Mouse (Mus musculus) neural tube, embryonic 15.5 days (tissue): ENCODE results near the gene Bbc3. TPM values are rescaled to one million over a fixed set of nuclear protein-coding genes. Genes with fewer than 3 reads are reported as not detected.
A peak's percentile ranks its signal among the peaks of the same experiment; 100 is the strongest.
"Not testable (repeated sequence)": the region's sequence is repeated elsewhere in the genome, so short reads cannot be mapped to it uniquely, and the experiment has no call there.

Source experiments
- ATAC-seq: fragments of 200-750 bp; cut with Nextera tagmentation; 2 replicates; pipeline ENCODE4 v1.8.0; 2017; ENCODE audit warnings: mild to moderate bottlenecking, moderate TSS enrichment, moderate library complexity; ENCODE audit not compliant: low FRiP score
- H3K27ac ChIP-seq: fragments of 300-500 bp; sonication (generic); replicated peaks from 2 replicates; pipeline ENCODE4 v1.5.1; 2015; ENCODE audit warnings: mild to moderate bottlenecking, inconsistent platforms
- H3K27me3 ChIP-seq: fragments of 300-500 bp; sonication (generic); replicated peaks from 2 replicates; pipeline ENCODE4 v1.6.1; 2015; ENCODE audit warnings: inconsistent platforms
- H3K36me3 ChIP-seq: fragments of 300-500 bp; sonication (generic); 2 replicates; pipeline ENCODE4 v1.6.1; 2015; ENCODE audit warnings: inconsistent platforms
- H3K4me1 ChIP-seq: fragments of 300-500 bp; sonication (generic); 2 replicates; pipeline ENCODE4 v1.6.1; 2015; ENCODE audit warnings: inconsistent platforms
- H3K4me2 ChIP-seq: fragments of 300-500 bp; sonication (generic); 2 replicates; pipeline ENCODE4 v1.6.1; 2015; ENCODE audit warnings: inconsistent platforms, mild to moderate bottlenecking, moderate library complexity
- H3K4me3 ChIP-seq: fragments of 300-500 bp; sonication (generic); replicated peaks from 2 replicates; pipeline ENCODE4 v1.5.1; 2015; ENCODE audit warnings: mild to moderate bottlenecking, inconsistent platforms
- H3K9ac ChIP-seq: fragments of 300-500 bp; sonication (generic); replicated peaks from 2 replicates; pipeline ENCODE4 v1.6.1; 2015; ENCODE audit warnings: mild to moderate bottlenecking, inconsistent platforms
- H3K9me3 ChIP-seq: fragments of 300-500 bp; sonication (generic); replicated peaks from 2 replicates; pipeline ENCODE4 v1.6.1; 2016; ENCODE audit warnings: inconsistent platforms
- WGBS: fragments of 180-500 bp; shearing (Covaris S2); methylation state at CpG from one replicate; pipeline ENCODE4 v1.1.7; 2015; ENCODE audit warnings: mixed read lengths; 5-methylcytosine and 5-hydroxymethylcytosine counted together
- polyA plus RNA-seq: library from polyadenylated mRNA; unstranded; fragments of >200 nt; fragmentation: Nextera tagmentation; extraction: Ambion mirVana; gene quantifications from 2 replicates; pipeline ENCODE4 v1.2.1, GENCODE M21; 2015

Bbc3 gene
- polyA plus RNA-seq, 1 experiment from 2014 or later, result 27.5 TPM

DNA sequence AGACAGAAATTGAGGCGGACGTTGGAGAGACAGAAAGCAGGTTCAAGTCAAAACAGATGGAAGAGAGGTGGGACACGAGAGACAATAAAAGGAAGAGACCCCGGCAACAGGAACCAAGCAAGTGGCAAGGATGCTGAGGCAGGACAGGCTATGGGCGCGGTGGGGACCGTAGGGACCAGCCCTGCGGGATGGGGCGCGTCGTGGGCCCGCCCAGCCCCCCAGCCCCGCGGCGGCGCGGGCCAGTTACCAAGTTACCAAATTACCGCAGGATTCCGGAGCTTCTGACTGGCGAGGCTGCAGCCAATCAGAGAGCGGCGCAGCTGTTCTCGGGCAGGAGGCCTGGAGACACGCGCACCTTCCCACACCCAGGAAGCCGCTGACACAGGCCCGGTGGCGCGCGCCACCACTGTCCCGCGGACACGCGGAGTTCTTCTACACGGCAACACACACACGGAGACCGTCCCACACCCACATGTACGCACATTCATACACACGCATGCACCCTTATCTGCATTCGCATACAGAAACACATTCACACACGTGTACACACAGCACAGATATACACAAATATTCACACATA, 12.8 kb upstream of the Bbc3 start:
- Histone ChIP-seq H3K4me3 (peak overlapping the region; percentile 52), H3K9me3 (no peaks in the 10 kb centered on the region), H3K27me3 (no peaks in the 10 kb centered on the region), H3K4me2 (peak overlapping the region; percentile 97), H3K4me1 (peaks cover 48% of the 10 kb centered on the region), H3K27ac (peak overlapping the region; percentile 87), H3K9ac (peak overlapping the region; percentile 50), H3K36me3 (no peaks in the 10 kb centered on the region)
- WGBS, result 2% methylated on average over 41 of the region's 41 CpGs
- ATAC-seq, result peak; percentile 46

DNA sequence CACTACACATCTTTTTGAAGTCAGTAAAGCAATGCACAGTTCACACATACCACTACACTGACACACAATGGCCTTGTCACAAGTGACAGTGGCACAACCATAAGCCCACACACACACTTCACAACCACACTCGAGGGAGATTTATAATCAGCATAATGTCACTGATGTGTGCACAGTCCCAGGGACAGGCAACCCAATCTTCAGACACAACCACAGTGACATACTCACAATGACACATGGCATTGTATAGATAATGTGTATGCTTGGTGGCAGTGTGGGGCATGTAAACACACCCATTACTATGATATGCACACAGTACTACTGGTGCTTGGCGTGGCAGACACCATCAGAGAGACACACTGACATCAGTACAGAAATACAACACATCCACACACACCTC, 12.0 kb upstream of the Bbc3 start:
- no peak for ATAC-seq

DNA sequence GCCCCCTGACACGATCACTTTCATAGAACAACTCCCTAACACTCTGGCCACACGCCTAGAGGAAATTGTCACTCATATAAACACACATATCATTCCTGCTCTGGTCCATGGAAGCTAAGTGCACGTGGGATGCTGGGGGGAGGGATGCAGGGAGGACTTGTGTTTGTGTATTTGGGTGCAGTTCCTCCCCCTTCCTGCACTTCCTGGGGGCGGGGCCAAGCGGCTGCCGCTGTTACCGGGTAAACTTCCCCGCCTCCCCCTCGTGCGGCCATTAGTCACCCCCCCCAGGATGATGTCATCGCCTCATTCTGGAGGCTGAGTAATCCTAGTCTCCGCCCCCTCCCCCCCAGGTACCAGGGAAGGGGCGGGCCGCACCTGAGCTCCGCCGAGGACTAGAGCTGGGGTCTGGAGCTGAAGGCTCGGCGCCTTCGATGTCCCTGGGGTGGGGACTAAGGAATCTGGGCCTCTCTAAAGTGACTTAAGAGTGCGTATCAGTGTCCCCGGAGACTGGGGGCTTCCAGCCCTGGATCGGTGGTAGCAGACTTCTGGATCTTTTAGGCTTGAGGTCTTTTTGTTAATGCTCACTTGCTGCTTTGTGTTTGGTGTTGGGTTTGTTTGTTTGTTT, 11.3 kb upstream of the Bbc3 start:
- peak; percentile 21 for ATAC-seq
- Histone ChIP-seq H3K36me3 (no peaks in the 10 kb centered on the region), H3K4me3 (peak overlapping the region; percentile 38), H3K4me1 (peaks cover 48% of the 10 kb centered on the region), H3K27me3 (no peaks in the 10 kb centered on the region), H3K9me3 (no peaks in the 10 kb centered on the region), H3K9ac (peak overlapping the region; percentile 48), H3K4me2 (peak overlapping the region; percentile 97), H3K27ac (peak overlapping the region; percentile 78)
- WGBS, result 1% methylated on average over 22 of the region's 22 CpGs

More for the DNA sequence above, 12.0 kb upstream of the Bbc3 start:
- peaks cover 48% of the 10 kb centered on the region for H3K4me1 ChIP-seq
- H3K27ac ChIP-seq, result peak overlapping the region; percentile 78; the same call in 1 of the 2 replicates
- no peaks in the 10 kb centered on the region for H3K9me3 ChIP-seq
- H3K4me2 ChIP-seq, result peak overlapping the region; percentile 97
- no peak overlapping the region for H3K9ac ChIP-seq
- no peak overlapping the region for H3K4me3 ChIP-seq
- no peaks in the 10 kb centered on the region for H3K27me3 ChIP-seq
- H3K36me3 ChIP-seq, result no peaks in the 10 kb centered on the region
- WGBS, result 54% methylated on average over 2 of the region's 2 CpGs

DNA sequence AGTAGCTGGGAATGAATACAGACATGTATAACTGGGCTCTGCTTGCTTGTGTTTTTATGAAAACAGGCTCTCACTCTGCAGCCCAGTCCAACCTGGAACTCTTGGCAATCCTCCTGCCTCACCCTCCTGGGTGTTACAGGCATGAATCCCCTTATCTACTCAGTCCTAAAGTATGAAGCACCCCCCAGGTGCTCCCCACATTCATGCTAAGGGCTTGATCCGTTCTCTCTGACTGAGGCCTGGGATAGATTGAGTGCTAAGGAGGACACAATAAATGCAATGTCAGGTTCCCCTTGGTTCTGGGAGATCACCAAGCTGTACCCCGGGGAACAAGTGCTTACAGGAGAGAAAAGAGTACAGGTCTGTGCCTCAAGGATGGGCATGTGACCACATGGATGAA, 10.6 kb upstream of the Bbc3 start:
- H3K4me2 ChIP-seq, result peak overlapping the region; percentile 97; the same call in 1 of the 2 replicates
- ATAC-seq, result no peak
- no peaks in the 10 kb centered on the region for H3K27me3 ChIP-seq
- no peaks in the 10 kb centered on the region for H3K36me3 ChIP-seq
- H3K27ac ChIP-seq, result peak overlapping the region; percentile 78
- peaks cover 48% of the 10 kb centered on the region for H3K4me1 ChIP-seq
- H3K9ac ChIP-seq, result no peak overlapping the region
- H3K4me3 ChIP-seq, result no peak overlapping the region
- 63% methylated on average over 2 of the region's 2 CpGs for WGBS
- no peaks in the 10 kb centered on the region for H3K9me3 ChIP-seq

DNA sequence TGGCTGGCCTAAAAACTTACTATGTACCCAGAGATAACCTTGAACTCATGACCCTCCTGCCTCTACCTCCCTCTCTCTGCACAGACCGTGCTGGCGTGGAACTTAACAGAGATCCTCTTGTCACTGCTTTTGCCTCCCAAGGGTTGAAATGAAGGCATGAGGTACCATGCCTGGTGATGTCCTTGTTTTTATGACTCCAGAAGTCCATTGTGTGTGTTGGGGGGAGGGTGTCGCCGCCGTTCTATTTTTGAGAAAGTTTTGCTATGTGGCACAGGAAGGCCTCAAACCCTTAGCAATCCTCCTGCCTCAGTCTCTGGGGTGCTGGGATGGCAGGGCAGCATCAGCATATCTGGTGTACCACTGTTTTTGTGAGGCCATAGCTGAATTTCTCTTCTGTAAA, 9.3 kb upstream of the Bbc3 start:
- peaks cover 48% of the 10 kb centered on the region for H3K4me1 ChIP-seq
- H3K9me3 ChIP-seq, result no peaks in the 10 kb centered on the region
- H3K4me3 ChIP-seq, result peak overlapping the region; percentile 55
- peak overlapping the region; percentile 90 for H3K4me2 ChIP-seq
- no peaks in the 10 kb centered on the region for H3K36me3 ChIP-seq
- peak overlapping the region; percentile 50 for H3K9ac ChIP-seq
- peak overlapping the region; percentile 80 for H3K27ac ChIP-seq
- 63% methylated on average over 5 of the region's 5 CpGs for WGBS
- H3K27me3 ChIP-seq, result no peaks in the 10 kb centered on the region
- ATAC-seq, result no peak

DNA sequence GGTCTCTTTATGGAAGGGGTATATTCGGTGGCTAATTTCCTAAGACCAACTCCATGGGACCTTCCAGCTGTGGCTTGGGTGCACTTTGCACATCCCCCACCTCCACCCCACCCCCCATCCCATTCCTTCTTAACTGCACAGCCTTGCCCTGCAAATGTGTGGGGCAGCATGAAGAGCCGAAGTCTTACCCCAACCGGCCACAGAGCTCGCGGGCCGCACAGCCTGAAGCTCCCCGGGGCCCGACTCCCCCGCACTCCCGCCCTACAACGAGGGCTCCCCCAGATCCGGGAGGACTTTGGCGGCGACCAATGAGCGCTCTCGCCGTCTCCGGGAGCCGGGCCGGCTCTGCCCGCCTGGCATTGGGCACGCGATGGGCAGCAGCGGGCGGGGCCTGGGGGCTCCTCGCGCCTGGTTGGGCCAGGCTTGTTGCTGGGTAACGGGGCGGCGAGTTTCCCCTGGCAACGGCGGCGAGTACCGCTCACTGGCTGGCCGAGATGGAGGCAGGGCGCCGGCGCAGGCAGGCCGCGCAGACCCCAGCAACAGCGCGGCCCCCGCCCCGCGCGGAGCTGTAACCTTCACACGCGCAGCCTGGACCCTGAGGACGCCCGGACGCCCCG, 8.7 kb upstream of the Bbc3 start:
- no peaks in the 10 kb centered on the region for H3K36me3 ChIP-seq
- peak overlapping the region; percentile 80 for H3K27ac ChIP-seq
- peaks cover 46% of the 10 kb centered on the region for H3K4me1 ChIP-seq
- H3K9ac ChIP-seq, result peak overlapping the region; percentile 50
- peak overlapping the region; percentile 90 for H3K4me2 ChIP-seq
- H3K4me3 ChIP-seq, result peak overlapping the region; percentile 55
- no peaks in the 10 kb centered on the region for H3K9me3 ChIP-seq
- under 1% methylated on average over 48 of the region's 52 CpGs for WGBS
- ATAC-seq, result peak; percentile 92
- H3K27me3 ChIP-seq, result no peaks in the 10 kb centered on the region

DNA sequence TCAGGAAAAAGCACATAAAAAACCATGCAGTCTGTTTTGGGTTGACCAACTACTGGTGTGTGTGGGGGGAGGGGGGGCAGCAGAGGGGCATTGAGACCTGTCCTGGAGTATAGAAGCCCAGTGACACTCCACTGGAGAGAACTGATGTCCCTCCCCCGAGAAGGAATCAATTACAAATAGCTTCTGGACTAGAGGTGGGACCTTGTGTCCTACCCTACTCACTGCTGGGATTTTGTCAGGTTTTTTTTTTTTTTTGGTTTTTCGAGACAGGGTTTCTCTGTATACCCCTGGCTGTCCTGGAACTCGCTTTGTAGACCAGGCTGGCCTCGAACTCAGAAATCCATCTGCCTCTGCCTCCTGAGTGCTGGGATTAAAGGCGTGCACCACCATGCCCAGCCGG, 1.1 kb upstream of the Bbc3 start:
- H3K9ac ChIP-seq, H3K9me3 ChIP-seq, H3K4me3 ChIP-seq, H3K27ac ChIP-seq, H3K27me3 ChIP-seq, H3K4me2 ChIP-seq, ATAC-seq, H3K36me3 ChIP-seq: not testable (repeated sequence)
- 84% methylated on average over 6 of the region's 6 CpGs for WGBS
- peaks cover 34% of the 10 kb centered on the region for H3K4me1 ChIP-seq

DNA sequence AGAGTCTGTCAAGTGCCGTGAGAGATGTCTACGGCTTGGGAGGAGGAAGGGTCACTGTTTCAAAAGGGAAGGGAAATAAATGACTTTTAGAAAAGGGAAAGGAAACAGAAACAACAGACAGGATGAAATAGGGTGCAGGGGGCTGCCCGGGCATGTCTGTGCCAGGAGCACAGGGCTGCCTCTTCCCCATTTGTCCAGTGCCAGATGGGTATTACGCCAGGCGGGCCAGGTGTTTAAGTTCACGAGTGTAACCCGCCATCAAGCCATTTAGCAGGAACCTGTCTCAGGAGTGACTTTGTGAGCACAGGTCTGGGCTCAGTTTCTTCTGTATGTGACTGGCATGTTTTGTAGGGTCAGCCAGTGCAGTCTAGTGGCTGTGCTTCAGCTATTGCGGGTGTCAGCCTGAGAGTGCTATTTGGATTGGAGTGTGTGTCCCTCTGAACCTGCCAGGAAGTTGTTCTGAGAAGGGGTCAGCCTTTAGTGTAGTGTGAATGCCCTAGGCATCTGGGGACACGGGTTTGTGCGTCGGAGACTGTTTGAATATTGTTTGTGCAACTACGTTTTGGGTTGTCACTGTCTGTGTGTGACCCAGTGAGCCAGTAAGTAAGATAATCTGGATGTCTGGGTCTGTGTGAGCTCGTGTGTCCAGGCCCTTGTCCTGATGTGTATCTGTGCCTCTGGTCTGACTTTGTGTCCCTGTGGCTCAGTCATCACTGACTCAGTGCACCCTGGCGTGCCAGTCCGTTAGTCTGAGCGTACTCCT, 543 bp downstream of the Bbc3 start:
- H3K27me3 ChIP-seq, result no peaks in the 10 kb centered on the region
- no peaks in the 10 kb centered on the region for H3K36me3 ChIP-seq
- peak overlapping the region; percentile 91 for H3K27ac ChIP-seq
- peak overlapping the region; percentile 71; the same call in 1 of the 2 replicates for H3K9ac ChIP-seq
- ATAC-seq, result no peak
- WGBS, result 39% methylated on average over 16 of the region's 16 CpGs
- H3K4me1 ChIP-seq, result peaks cover 49% of the 10 kb centered on the region
- H3K4me2 ChIP-seq, result peak overlapping the region; percentile 95
- H3K9me3 ChIP-seq, result no peaks in the 10 kb centered on the region
- peak overlapping the region; percentile 69 for H3K4me3 ChIP-seq

DNA sequence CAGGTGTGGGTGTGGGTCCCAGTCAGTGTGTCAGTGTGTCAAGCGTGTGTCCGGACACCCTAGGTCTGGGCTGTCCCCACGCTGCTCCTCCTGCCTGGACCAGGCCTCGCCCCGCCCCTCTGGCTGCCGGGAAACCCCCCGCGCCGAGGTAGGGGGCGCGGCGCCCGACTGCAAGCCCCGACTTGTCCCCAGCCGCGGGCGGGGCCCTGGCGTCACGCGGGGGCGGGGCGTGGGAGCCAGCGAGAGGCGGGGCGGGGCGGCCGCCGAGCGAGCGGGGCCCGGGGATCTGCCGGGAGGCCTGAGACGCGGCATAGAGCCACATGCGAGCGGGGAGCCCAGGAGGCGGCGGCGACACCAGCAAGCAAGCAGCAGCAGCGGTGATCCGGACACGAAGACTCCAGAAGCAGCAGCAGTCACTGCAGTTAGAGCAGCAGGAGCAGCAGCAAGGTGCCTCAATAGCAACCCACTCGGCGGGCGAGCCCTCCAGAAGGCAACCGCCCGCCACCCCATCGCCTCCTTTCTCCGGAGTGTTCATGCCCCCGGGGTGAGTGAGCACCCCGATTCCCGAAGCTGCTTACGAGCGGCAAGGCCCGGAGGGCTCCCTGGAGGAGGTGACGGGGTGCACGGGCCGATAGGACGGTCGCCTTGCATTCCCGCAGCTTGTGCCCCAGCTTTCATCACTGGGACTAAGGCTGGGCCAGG, 1.3 kb downstream of the Bbc3 start:
- H3K27ac ChIP-seq, result peak overlapping the region; percentile 91
- peak overlapping the region; percentile 69 for H3K4me3 ChIP-seq
- H3K4me1 ChIP-seq, result peaks cover 55% of the 10 kb centered on the region
- peak; percentile 29 for ATAC-seq
- under 1% methylated on average over 61 of the region's 61 CpGs for WGBS
- H3K9me3 ChIP-seq, result no peaks in the 10 kb centered on the region
- H3K4me2 ChIP-seq, result peak overlapping the region; percentile 95
- H3K27me3 ChIP-seq, result no peaks in the 10 kb centered on the region
- H3K9ac ChIP-seq, result peak overlapping the region; percentile 71
- H3K36me3 ChIP-seq, result no peaks in the 10 kb centered on the region

DNA sequence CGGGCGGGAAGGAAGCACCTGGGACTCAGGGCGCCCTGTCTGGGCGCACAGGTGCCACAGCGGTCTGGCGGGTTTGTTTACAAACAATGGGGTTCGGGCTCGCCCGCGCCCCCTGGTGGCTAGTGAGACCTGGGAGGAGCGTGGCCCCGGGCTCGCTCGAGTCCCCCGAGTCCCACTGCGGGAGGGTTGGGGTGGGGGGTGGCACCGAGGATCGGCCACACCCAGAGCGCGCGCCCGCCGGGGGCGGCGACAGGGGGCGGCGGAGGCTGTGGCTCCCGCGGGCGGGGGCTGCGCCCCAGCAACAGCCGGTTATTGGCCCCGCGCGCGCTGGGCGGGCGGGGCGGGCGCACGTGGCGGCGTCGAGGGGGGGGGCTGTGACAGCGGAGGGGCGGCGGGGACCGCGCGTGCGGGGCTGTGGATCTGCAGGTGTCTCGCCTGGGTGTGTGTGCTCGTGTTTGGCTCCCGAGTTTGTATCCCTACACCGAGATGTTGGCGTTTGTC, 1.9 kb downstream of the Bbc3 start:
- Histone ChIP-seq H3K9ac (peak overlapping the region; percentile 71), H3K4me3 (peak overlapping the region; percentile 69), H3K9me3 (no peaks in the 10 kb centered on the region), H3K27ac (peak overlapping the region; percentile 91), H3K4me1 (peaks cover 56% of the 10 kb centered on the region), H3K27me3 (no peaks in the 10 kb centered on the region), H3K4me2 (peak overlapping the region; percentile 95), H3K36me3 (no peaks in the 10 kb centered on the region)
- under 1% methylated on average over 48 of the region's 56 CpGs for WGBS
- peak; percentile 11 for ATAC-seq
